Mouse (Mus musculus): ENCODE measurements around the gene Arih2. TPM values are rescaled to one million over a fixed set of nuclear protein-coding genes. Genes with fewer than 3 reads are reported as not detected.
A peak's percentile ranks its signal among the peaks of the same experiment; 100 is the strongest.

Arih2 gene
- polyA plus RNA-seq, 1 experiment from 2014 or later, result 40.8 TPM

DNA sequence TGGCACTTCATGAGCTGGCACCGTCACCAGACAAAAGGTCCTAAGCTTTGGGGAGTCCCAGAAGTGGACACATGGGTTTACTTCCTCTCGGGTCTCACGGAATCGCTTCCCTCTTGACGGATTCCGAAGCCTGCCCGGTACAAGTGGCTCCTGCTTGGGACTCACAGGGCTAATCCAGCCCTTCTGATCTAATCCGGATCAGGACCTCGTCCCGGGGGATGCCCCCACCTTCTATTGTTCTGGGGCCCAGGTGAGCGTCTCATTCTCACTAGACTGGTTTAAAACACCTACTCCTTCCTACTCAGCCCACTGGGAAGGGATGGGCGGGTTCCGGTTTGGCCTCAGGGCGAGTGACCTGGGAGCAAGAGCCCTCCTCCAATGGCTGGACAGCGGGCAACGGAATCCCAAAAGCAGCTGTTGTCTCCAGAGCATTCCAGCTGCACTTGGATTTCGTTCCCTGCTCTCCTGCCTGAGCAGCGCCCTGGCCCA is 81.2 kb downstream of the Arih2 start:
- H3K79me2 ChIP-seq (ENCODE audit: inconsistent target), result peaks cover 15% of the 10 kb centered on the region; the same call in 1 of the 2 replicates
- H3K4me3 ChIP-seq (ENCODE audit: inconsistent target), result peak overlapping the region; percentile 86
- H3K36me3 ChIP-seq (ENCODE audit: inconsistent target), result peaks cover 29% of the 10 kb centered on the region
- WGBS (ENCODE audit: missing documents), result 7% methylated on average over 18 of the region's 18 CpGs
- peak overlapping the region; percentile 94 for H3K27ac ChIP-seq

GRCm38 (mm10) chr9:108566815-108567776 is 82.1 kb downstream of the Arih2 start, which contains the start of gene Ndufaf3:
Ndufaf3 (minus strand) TSS chr9:108567434.
- under 1% methylated on average over 73 of the region's 73 CpGs for WGBS (ENCODE audit: missing documents)
- H3K4me3 ChIP-seq (ENCODE audit: inconsistent target), result peak within 1 kb of the TSS; percentile 86
- H3K36me3 ChIP-seq (ENCODE audit: inconsistent target), result peaks cover 20% of the 10 kb centered on the region
- H3K79me2 ChIP-seq (ENCODE audit: inconsistent target), result peaks cover 15% of the 10 kb centered on the region; the same call in 1 of the 2 replicates
- H3K27ac ChIP-seq, result peak within 1 kb of the TSS; percentile 94

- 13% methylated on average over 33 of the region's 35 CpGs for WGBS (ENCODE audit: missing documents)
Measured at GRCm38 (mm10) chr9:108565881-108566814, 83.0 kb downstream of the Arih2 start.

GRCm38 (mm10) chr9:108564131-108564530 is 85.1 kb downstream of the Arih2 start:
- Histone ChIP-seq H3K79me2 (ENCODE audit: inconsistent target) (peaks cover 29% of the 10 kb centered on the region; the same call in 1 of the 2 replicates), H3K27ac (no peak overlapping the region), H3K36me3 (ENCODE audit: inconsistent target) (peaks cover 11% of the 10 kb centered on the region; the same call in 1 of the 2 replicates), H3K4me3 (ENCODE audit: inconsistent target) (no peak overlapping the region)
- WGBS (ENCODE audit: missing documents), result 85% methylated on average over 7 of the region's 7 CpGs

More at GRCm38 (mm10) chr9:108565881-108566814, 83.0 kb downstream of the Arih2 start:
- H3K27ac ChIP-seq, result peak overlapping the region; percentile 94
- H3K4me3 ChIP-seq (ENCODE audit: inconsistent target), result peak overlapping the region; percentile 86
- peaks cover 11% of the 10 kb centered on the region; the same call in 1 of the 2 replicates for H3K36me3 ChIP-seq (ENCODE audit: inconsistent target)
- peaks cover 22% of the 10 kb centered on the region; the same call in 1 of the 2 replicates for H3K79me2 ChIP-seq (ENCODE audit: inconsistent target)

- Histone ChIP-seq H3K36me3 (ENCODE audit: inconsistent target) (peaks cover 11% of the 10 kb centered on the region; the same call in 1 of the 2 replicates), H3K27ac (no peak overlapping the region), H3K79me2 (ENCODE audit: inconsistent target) (peaks cover 26% of the 10 kb centered on the region; the same call in 1 of the 2 replicates), H3K4me3 (ENCODE audit: inconsistent target) (no peak overlapping the region)
- WGBS (ENCODE audit: missing documents), result 95% methylated on average over 8 of the region's 8 CpGs
Measured at GRCm38 (mm10) chr9:108563671-108564070, 85.5 kb downstream of the Arih2 start.

- peaks cover 26% of the 10 kb centered on the region for H3K36me3 ChIP-seq (ENCODE audit: inconsistent target)
- H3K27ac ChIP-seq, result peak within 1 kb of the TSS; percentile 15
- WGBS (ENCODE audit: missing documents), result under 1% methylated on average over 43 of the region's 53 CpGs
Measured at GRCm38 (mm10) chr9:108560227-108560841, 88.9 kb downstream of the Arih2 start, which contains the start of gene Impdh2. Impdh2 (plus strand) TSS chr9:108560286.

GRCm38 (mm10) chr9:108559169-108559568 is 90.0 kb downstream of the Arih2 start:
- 95% methylated on average over 4 of the region's 4 CpGs for WGBS (ENCODE audit: missing documents)
- Histone ChIP-seq H3K36me3 (ENCODE audit: inconsistent target) (peaks cover 36% of the 10 kb centered on the region), H3K4me3 (ENCODE audit: inconsistent target) (no peak overlapping the region), H3K79me2 (ENCODE audit: inconsistent target) (peaks cover 14% of the 10 kb centered on the region; the same call in 1 of the 2 replicates), H3K27ac (no peak overlapping the region)

More at GRCm38 (mm10) chr9:108560227-108560841, 88.9 kb downstream of the Arih2 start, which contains the start of gene Impdh2:
- H3K4me3 ChIP-seq (ENCODE audit: inconsistent target), result peak within 1 kb of the TSS; percentile 56
- H3K79me2 ChIP-seq (ENCODE audit: inconsistent target), result peaks cover 14% of the 10 kb centered on the region; the same call in 1 of the 2 replicates

Other genes with a start within 250 kb of the Arih2 start
- not detected in 3 replicates for gene Ccdc36, start 220.9 kb downstream of the Arih2 start, polyA plus RNA-seq (2018)
- gene BC048562, start 212.9 kb downstream of the Arih2 start, polyA plus RNA-seq (2018), result not detected in 3 replicates
- 15.8 to 26.5 TPM (median 19.0 TPM) in 3 replicates for gene Ccdc71, start 188.9 kb downstream of the Arih2 start, polyA plus RNA-seq (2018)
- gene Klhdc8b, start 187.8 kb downstream of the Arih2 start, polyA plus RNA-seq (2018), result 1.5 to 1.9 TPM (median 1.6 TPM) in 3 replicates
- 0.26 to 0.92 TPM (median 0.40 TPM) in 3 replicates for gene Lamb2, start 169.7 kb downstream of the Arih2 start, polyA plus RNA-seq (2018)
- gene Usp19, start 158.8 kb downstream of the Arih2 start, polyA plus RNA-seq (2018), result 33.8 to 68.8 TPM (median 46.3 TPM) in 3 replicates
- 77.0 to 179 TPM (median 87.2 TPM) in 3 replicates for gene Qars, start 141.7 kb downstream of the Arih2 start, polyA plus RNA-seq (2018)
- 73.2 to 92.9 TPM (median 77.3 TPM) in 3 replicates for gene Qrich1, start 132.6 kb downstream of the Arih2 start, polyA plus RNA-seq (2018)
- gene Impdh2, start 89.1 kb downstream of the Arih2 start, polyA plus RNA-seq (2018), result 36.0 to 103 TPM (median 41.0 TPM) in 3 replicates
- 9.6 to 20.2 TPM (median 16.5 TPM) in 3 replicates for gene Ndufaf3, start 82.0 kb downstream of the Arih2 start, polyA plus RNA-seq (2018)
- gene Dalrd3, start 79.5 kb downstream of the Arih2 start, polyA plus RNA-seq (2018), result 17.5 to 30.5 TPM (median 20.5 TPM) in 3 replicates
- gene Wdr6, start 70.6 kb downstream of the Arih2 start, polyA plus RNA-seq (2018), result 3.1 to 7.5 TPM (median 7.5 TPM) in 3 replicates
- 0.16 to 0.70 TPM (median 0.33 TPM) in 3 replicates for gene P4htm, start 51.7 kb downstream of the Arih2 start, polyA plus RNA-seq (2018)
- gene Slc25a20, start 12.7 kb upstream of the Arih2 start, polyA plus RNA-seq (2018), result 28.0 to 35.2 TPM (median 33.4 TPM) in 3 replicates
- 20.7 to 69.9 TPM (median 46.8 TPM) in 3 replicates for gene Prkar2a, start 39.9 kb upstream of the Arih2 start, polyA plus RNA-seq (2018)
- 21.7 to 28.6 TPM (median 24.7 TPM) in 3 replicates for gene Ip6k2, start 134.4 kb upstream of the Arih2 start, polyA plus RNA-seq (2018)
- gene Nckipsd, start 159.0 kb upstream of the Arih2 start, polyA plus RNA-seq (2018), result 10.6 to 19.3 TPM (median 11.4 TPM) in 3 replicates
- gene Celsr3, start 176.9 kb upstream of the Arih2 start, polyA plus RNA-seq (2018), result 0.53 to 1.2 TPM (median 0.95 TPM) in 3 replicates
- gene Slc26a6, start 203.9 kb upstream of the Arih2 start, polyA plus RNA-seq (2018), result 5.2 to 17.9 TPM (median 8.1 TPM) in 3 replicates